Mouse (Mus musculus): Measurements from ENCODE around the gene Olfr1443. TPM values are rescaled to one million over a fixed set of nuclear protein-coding genes. Genes with fewer than 3 reads are reported as not detected.

The Olfr1443 gene
- polyA plus RNA-seq (2012; rRNA removed) (not detected in 2 replicates), polyA plus RNA-seq (2014; fragmentation: Nextera tagmentation; extraction: Ambion mirVana) (not detected in 2 replicates)

- no peaks in the 10 kb centered on the region for H3K36me3 ChIP-seq (replicated peaks; ENCODE audit: control insufficient read depth, insufficient read depth, low read depth)
- 42% methylated on average over 3 of the region's 3 CpGs for WGBS (ENCODE audit: insufficient replicate concordance)
- TF ChIP-seq EP300 (IDR thresholded peaks at IDR 0.05; ENCODE audit: low read depth) (no peak), CTCF (IDR thresholded peaks at IDR 0.05; ENCODE audit: low read depth) (no peak)
- no peaks in the 10 kb centered on the region for H3K4me1 ChIP-seq (replicated peaks; ENCODE audit: control insufficient read depth in 2 of 2, insufficient read depth in 2 of 2, low read length in 1 of 2)
- no peak within 1 kb of the TSS for H3K4me2 ChIP-seq (ENCODE audit: low read depth)
- DNase-seq (ENCODE audit: low read depth in 3 of 3, low spot score in 3 of 3), result no peak
- no peak within 1 kb of the TSS for H3K9ac ChIP-seq (replicated peaks)
- no peak for ATAC-seq (ENCODE audit: insufficient read depth)
- H3K4me3 ChIP-seq (ENCODE audit: insufficient read depth in 1 of 2, low read depth in 2 of 2, low read length in 2 of 2), result no peak within 1 kb of the TSS
- H3K27me3 ChIP-seq (ENCODE audit: control insufficient read depth, insufficient read depth, low read length), result no peaks in the 10 kb centered on the region
- no peaks in the 10 kb centered on the region for H3K9me3 ChIP-seq (ENCODE audit: control insufficient read depth, low read length)
- no peak within 1 kb of the TSS for H3K27ac ChIP-seq
These were observed at the start of gene Olfr1443 for GRCm38 (mm10) chr19:12677812-12678211. Olfr1443 (plus strand) TSS chr19:12678112.

GRCm38 (mm10) chr19:12633176-12633575 is 44.7 kb upstream of the Olfr1443 start, which contains the start of gene Glyat:
Glyat (plus strand) TSS chr19:12633308.
- H3K27me3 ChIP-seq (ENCODE audit: control insufficient read depth, insufficient read depth, low read length), result no peaks in the 10 kb centered on the region
- H3K27ac ChIP-seq, result no peak within 1 kb of the TSS
- WGBS (ENCODE audit: insufficient replicate concordance), result 46% methylated on average over 4 of the region's 4 CpGs
- H3K4me3 ChIP-seq (ENCODE audit: insufficient read depth in 1 of 2, low read depth in 2 of 2, low read length in 2 of 2), result no peak within 1 kb of the TSS
- TF ChIP-seq EP300 (IDR thresholded peaks at IDR 0.05; ENCODE audit: low read depth), result no peak
- no peak within 1 kb of the TSS for H3K9ac ChIP-seq (replicated peaks)
- DNase-seq (ENCODE audit: low read depth in 3 of 3, low spot score in 3 of 3) (no peak), ATAC-seq (ENCODE audit: insufficient read depth) (no peak)
- H3K9me3 ChIP-seq (ENCODE audit: control insufficient read depth, low read length), result no peaks in the 10 kb centered on the region
- no peak within 1 kb of the TSS for H3K4me2 ChIP-seq (ENCODE audit: low read depth)
- no peaks in the 10 kb centered on the region for H3K4me1 ChIP-seq (replicated peaks; ENCODE audit: control insufficient read depth in 2 of 2, insufficient read depth in 2 of 2, low read length in 1 of 2)
- no peaks in the 10 kb centered on the region for H3K36me3 ChIP-seq (replicated peaks; ENCODE audit: control insufficient read depth, insufficient read depth, low read depth)

DNA sequence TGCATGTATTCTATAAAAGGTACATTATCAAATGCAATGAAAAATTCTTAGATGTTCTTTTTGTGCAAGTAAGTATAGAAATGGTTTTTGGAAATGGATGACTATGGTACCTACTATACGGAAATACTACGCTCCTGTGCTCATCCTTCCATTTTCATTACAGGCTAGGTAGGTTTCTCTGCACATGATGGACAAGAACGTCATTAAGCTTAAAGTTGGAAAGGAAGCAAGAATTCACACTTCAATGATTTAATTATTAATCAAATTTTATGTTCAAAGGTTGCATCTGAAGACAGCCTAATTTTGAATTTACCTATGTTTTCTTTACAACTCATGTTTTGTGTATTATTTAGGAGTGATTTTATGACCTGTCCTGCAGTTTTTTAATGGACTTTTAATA is 43.7 kb upstream of the Olfr1443 start:
- no peak for DNase-seq (ENCODE audit: low read depth in 3 of 3, low spot score in 3 of 3)
- Histone ChIP-seq H3K27me3 (ENCODE audit: control insufficient read depth, insufficient read depth, low read length) (no peaks in the 10 kb centered on the region), H3K36me3 (replicated peaks; ENCODE audit: control insufficient read depth, insufficient read depth, low read depth) (no peaks in the 10 kb centered on the region), H3K9ac (replicated peaks) (no peak overlapping the region), H3K9me3 (ENCODE audit: control insufficient read depth, low read length) (no peaks in the 10 kb centered on the region), H3K4me3 (ENCODE audit: insufficient read depth in 1 of 2, low read depth in 2 of 2, low read length in 2 of 2) (no peak overlapping the region), H3K4me1 (replicated peaks; ENCODE audit: control insufficient read depth in 2 of 2, insufficient read depth in 2 of 2, low read length in 1 of 2) (no peaks in the 10 kb centered on the region), H3K4me2 (ENCODE audit: low read depth) (no peak overlapping the region), H3K27ac (no peak overlapping the region)
- no peak for ATAC-seq (ENCODE audit: insufficient read depth)
- no peak for TF ChIP-seq EP300 (IDR thresholded peaks at IDR 0.05; ENCODE audit: low read depth)
- no peak for TF ChIP-seq CTCF (IDR thresholded peaks at IDR 0.05; ENCODE audit: low read depth)
- 57% methylated on average over 3 of the region's 3 CpGs for WGBS (ENCODE audit: insufficient replicate concordance)

DNA sequence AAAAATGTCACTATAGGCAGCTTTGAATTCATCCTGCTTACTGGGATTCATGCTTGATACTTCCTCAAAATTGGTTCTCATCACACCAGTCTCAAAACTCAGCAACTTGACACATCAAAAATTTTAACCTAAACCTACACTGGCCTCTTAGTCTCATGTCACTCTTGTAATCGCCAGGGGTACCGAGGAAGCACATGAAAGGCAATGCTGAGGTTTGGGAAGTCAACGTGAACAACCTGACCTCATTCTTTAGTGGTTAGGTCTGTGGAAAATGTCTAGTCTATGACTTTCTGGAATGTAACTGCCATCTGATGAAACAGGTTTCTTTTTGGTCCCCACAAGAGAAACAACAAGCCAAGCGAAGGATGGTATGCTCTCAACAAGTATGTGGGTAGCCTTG is 42.9 kb upstream of the Olfr1443 start:
- Histone ChIP-seq H3K27ac (no peak overlapping the region), H3K27me3 (ENCODE audit: control insufficient read depth, insufficient read depth, low read length) (no peaks in the 10 kb centered on the region), H3K36me3 (replicated peaks; ENCODE audit: control insufficient read depth, insufficient read depth, low read depth) (no peaks in the 10 kb centered on the region), H3K4me3 (ENCODE audit: insufficient read depth in 1 of 2, low read depth in 2 of 2, low read length in 2 of 2) (no peak overlapping the region), H3K4me2 (ENCODE audit: low read depth) (no peak overlapping the region), H3K4me1 (replicated peaks; ENCODE audit: control insufficient read depth in 2 of 2, insufficient read depth in 2 of 2, low read length in 1 of 2) (no peaks in the 10 kb centered on the region), H3K9ac (replicated peaks) (no peak overlapping the region), H3K9me3 (ENCODE audit: control insufficient read depth, low read length) (no peaks in the 10 kb centered on the region)
- TF ChIP-seq EP300 (IDR thresholded peaks at IDR 0.05; ENCODE audit: low read depth) (no peak), CTCF (IDR thresholded peaks at IDR 0.05; ENCODE audit: low read depth) (no peak)
- no peak for DNase-seq (ENCODE audit: low read depth in 3 of 3, low spot score in 3 of 3)
- no peak for ATAC-seq (ENCODE audit: insufficient read depth)
- 56% methylated on average over 4 of the region's 4 CpGs for WGBS (ENCODE audit: insufficient replicate concordance)

- Histone ChIP-seq H3K4me2 (ENCODE audit: low read depth) (no peak overlapping the region), H3K9me3 (ENCODE audit: control insufficient read depth, low read length) (no peaks in the 10 kb centered on the region), H3K27me3 (ENCODE audit: control insufficient read depth, insufficient read depth, low read length) (no peaks in the 10 kb centered on the region), H3K27ac (no peak overlapping the region), H3K9ac (replicated peaks) (no peak overlapping the region), H3K36me3 (replicated peaks; ENCODE audit: control insufficient read depth, insufficient read depth, low read depth) (no peaks in the 10 kb centered on the region), H3K4me1 (replicated peaks; ENCODE audit: control insufficient read depth in 2 of 2, insufficient read depth in 2 of 2, low read length in 1 of 2) (no peaks in the 10 kb centered on the region), H3K4me3 (ENCODE audit: insufficient read depth in 1 of 2, low read depth in 2 of 2, low read length in 2 of 2) (no peak overlapping the region)
- DNase-seq (ENCODE audit: low read depth in 3 of 3, low spot score in 3 of 3) (no peak), ATAC-seq (ENCODE audit: insufficient read depth) (no peak)
- WGBS (ENCODE audit: insufficient replicate concordance), result 46% methylated on average over 3 of the region's 3 CpGs
- TF ChIP-seq CTCF (IDR thresholded peaks at IDR 0.05; ENCODE audit: low read depth) (no peak), EP300 (IDR thresholded peaks at IDR 0.05; ENCODE audit: low read depth) (no peak)
These were observed 41.0 kb upstream of the Olfr1443 start for GRCm38 (mm10) chr19:12636863-12637262.

All from liver, embryonic 14.5 days (tissue).